Mouse (Mus musculus): ENCODE results near the gene Zfp398. TPM values are rescaled to one million over a fixed set of nuclear protein-coding genes. Genes with fewer than 3 reads are reported as not detected.
"Not testable (repeated sequence)": the region's sequence is repeated elsewhere in the genome, so short reads cannot be mapped to it uniquely, and the experiment has no call there.

The Zfp398 gene
- total RNA-seq, 2 experiments from 2014 or later, result 4.3 to 8.5 TPM

GRCm38 (mm10) chr6:47821236-47821635 is 14.2 kb upstream of the Zfp398 start:
- ATAC-seq (replicated peaks; ENCODE audit: low FRiP score, poor library complexity, severe bottlenecking), result no peak

- no peak for ATAC-seq (replicated peaks; ENCODE audit: low FRiP score, poor library complexity, severe bottlenecking)
Observed at GRCm38 (mm10) chr6:47821776-47822175, 13.7 kb upstream of the Zfp398 start.

GRCm38 (mm10) chr6:47824241-47824640 is 11.2 kb upstream of the Zfp398 start:
- ATAC-seq (replicated peaks; ENCODE audit: low FRiP score, poor library complexity, severe bottlenecking), result no peak

- no peak for ATAC-seq (replicated peaks; ENCODE audit: low FRiP score, poor library complexity, severe bottlenecking)
Observed at GRCm38 (mm10) chr6:47827462-47827861, 8.0 kb upstream of the Zfp398 start.

GRCm38 (mm10) chr6:47828950-47829349 is 6.5 kb upstream of the Zfp398 start:
- ATAC-seq (replicated peaks; ENCODE audit: low FRiP score, poor library complexity, severe bottlenecking), result no peak

GRCm38 (mm10) chr6:47830104-47831078 is 5.1 kb upstream of the Zfp398 start, which contains the start of gene Zfp786:
Gene Zfp786 (minus strand): TSS chr6:47830867.
- ATAC-seq (replicated peaks; ENCODE audit: low FRiP score, poor library complexity, severe bottlenecking), result peak; percentile 94

- ATAC-seq (replicated peaks; ENCODE audit: low FRiP score, poor library complexity, severe bottlenecking), result no peak
Observed at GRCm38 (mm10) chr6:47832220-47832619, 3.2 kb upstream of the Zfp398 start.

GRCm38 (mm10) chr6:47835984-47836521 is 592 bp downstream of the Zfp398 start:
- ATAC-seq (replicated peaks; ENCODE audit: low FRiP score, poor library complexity, severe bottlenecking), result peak; percentile 72

- no peak for ATAC-seq (replicated peaks; ENCODE audit: low FRiP score, poor library complexity, severe bottlenecking)
Observed at GRCm38 (mm10) chr6:47837630-47838029, 2.2 kb downstream of the Zfp398 start.

GRCm38 (mm10) chr6:47841077-47841476 is 5.6 kb downstream of the Zfp398 start:
- no peak for ATAC-seq (replicated peaks; ENCODE audit: low FRiP score, poor library complexity, severe bottlenecking)

GRCm38 (mm10) chr6:47841831-47842230 is 6.4 kb downstream of the Zfp398 start:
- ATAC-seq (replicated peaks; ENCODE audit: low FRiP score, poor library complexity, severe bottlenecking), result no peak

- peak; percentile 68 for ATAC-seq (replicated peaks; ENCODE audit: low FRiP score, poor library complexity, severe bottlenecking)
Observed at GRCm38 (mm10) chr6:47842337-47842736, 6.9 kb downstream of the Zfp398 start.

GRCm38 (mm10) chr6:47845779-47846178 is 10.3 kb downstream of the Zfp398 start:
- no peak for ATAC-seq (replicated peaks; ENCODE audit: low FRiP score, poor library complexity, severe bottlenecking)

- no peak for ATAC-seq (replicated peaks; ENCODE audit: low FRiP score, poor library complexity, severe bottlenecking)
Observed at GRCm38 (mm10) chr6:47857241-47857640, 21.8 kb downstream of the Zfp398 start.

- ATAC-seq (replicated peaks; ENCODE audit: low FRiP score, poor library complexity, severe bottlenecking), result not testable (repeated sequence)
Observed at GRCm38 (mm10) chr6:47857729-47858128, 22.3 kb downstream of the Zfp398 start.

- ATAC-seq (replicated peaks; ENCODE audit: low FRiP score, poor library complexity, severe bottlenecking), result no peak
Observed at GRCm38 (mm10) chr6:47872266-47872665, 36.8 kb downstream of the Zfp398 start.

GRCm38 (mm10) chr6:47877058-47877457 is 41.6 kb downstream of the Zfp398 start, which contains the start of gene Zfp282:
Gene Zfp282 (plus strand): TSS chr6:47877204.
- ATAC-seq (replicated peaks; ENCODE audit: low FRiP score, poor library complexity, severe bottlenecking), result no peak

GRCm38 (mm10) chr6:47877461-47878132 is 42.1 kb downstream of the Zfp398 start:
- peak; percentile 93 for ATAC-seq (replicated peaks; ENCODE audit: low FRiP score, poor library complexity, severe bottlenecking)

- peak; percentile 36; the same call in 1 of the 2 replicates for ATAC-seq (replicated peaks; ENCODE audit: low FRiP score, poor library complexity, severe bottlenecking)
Observed at GRCm38 (mm10) chr6:47878133-47878514, 42.7 kb downstream of the Zfp398 start.

- ATAC-seq (replicated peaks; ENCODE audit: low FRiP score, poor library complexity, severe bottlenecking), result no peak
Observed at GRCm38 (mm10) chr6:47878593-47878992, 43.1 kb downstream of the Zfp398 start.
